Mouse (Mus musculus): ENCODE results near the gene Cdc6. TPM values are rescaled to one million over a fixed set of nuclear protein-coding genes. Genes with fewer than 3 reads are reported as not detected.

The Cdc6 gene
- polyA plus RNA-seq, 1 experiment from 2014 or later = 2.1 TPM

GRCm38 (mm10) chr11:98964616-98965415 lies 57.2 kb downstream of the Cdc6 start:
- Histone ChIP-seq H3K4me3 (ENCODE audit: low read depth, low read length) (peak overlapping the region; percentile 72), H3K27ac (ENCODE audit: low read depth, low read length) (peak overlapping the region; percentile 84), H3K27me3 (ENCODE audit: control insufficient read depth, insufficient read depth, low read length) (no peaks in the 10 kb centered on the region), H3K4me1 (ENCODE audit: control insufficient read depth, insufficient read depth, low read length) (peaks cover 86% of the 10 kb centered on the region), H3K36me3 (ENCODE audit: control insufficient read depth, insufficient read depth, low read length) (no peaks in the 10 kb centered on the region), H3K9ac (replicated peaks; ENCODE audit: low read depth, low read length) (peak overlapping the region; percentile 53), H3K9me3 (ENCODE audit: control insufficient read depth, low read length) (no peaks in the 10 kb centered on the region), H3K4me2 (ENCODE audit: low read depth, low read length) (peak overlapping the region; percentile 99)
- 7% methylated on average over 15 of the region's 15 CpGs for WGBS
- ATAC-seq (ENCODE audit: low read depth) = no peak

GRCm38 (mm10) chr11:98965416-98966077 lies 57.9 kb downstream of the Cdc6 start:
- Histone ChIP-seq H3K9me3 (ENCODE audit: control insufficient read depth, low read length) (no peaks in the 10 kb centered on the region), H3K27me3 (ENCODE audit: control insufficient read depth, insufficient read depth, low read length) (no peaks in the 10 kb centered on the region), H3K27ac (ENCODE audit: low read depth, low read length) (peak overlapping the region; percentile 84), H3K9ac (replicated peaks; ENCODE audit: low read depth, low read length) (peak overlapping the region; percentile 53), H3K36me3 (ENCODE audit: control insufficient read depth, insufficient read depth, low read length) (no peaks in the 10 kb centered on the region), H3K4me3 (ENCODE audit: low read depth, low read length) (peak overlapping the region; percentile 5; the same call in 1 of the 2 replicates), H3K4me2 (ENCODE audit: low read depth, low read length) (peak overlapping the region; percentile 99), H3K4me1 (ENCODE audit: control insufficient read depth, insufficient read depth, low read length) (peaks cover 90% of the 10 kb centered on the region)
- WGBS = 2% methylated on average over 11 of the region's 11 CpGs
- ATAC-seq (ENCODE audit: low read depth) = no peak

GRCm38 (mm10) chr11:98966499-98967141 lies 59.0 kb downstream of the Cdc6 start:
- no peak overlapping the region for H3K4me3 ChIP-seq (ENCODE audit: low read depth, low read length)

GRCm38 (mm10) chr11:98968079-98968478 lies 60.5 kb downstream of the Cdc6 start:
- peaks cover 7% of the 10 kb centered on the region for H3K36me3 ChIP-seq (ENCODE audit: control insufficient read depth, insufficient read depth, low read length)
- no peaks in the 10 kb centered on the region for H3K9me3 ChIP-seq (ENCODE audit: control insufficient read depth, low read length)
- peak overlapping the region; percentile 23; the same call in 1 of the 2 replicates for H3K4me2 ChIP-seq (ENCODE audit: low read depth, low read length)
- peaks cover 86% of the 10 kb centered on the region for H3K4me1 ChIP-seq (ENCODE audit: control insufficient read depth, insufficient read depth, low read length)
- WGBS = 19% methylated on average over 16 of the region's 16 CpGs
- no peak for ATAC-seq (ENCODE audit: low read depth)
- H3K4me3 ChIP-seq (ENCODE audit: low read depth, low read length) = no peak overlapping the region
- peak overlapping the region; percentile 28 for H3K9ac ChIP-seq (replicated peaks; ENCODE audit: low read depth, low read length)
- H3K27ac ChIP-seq (ENCODE audit: low read depth, low read length) = peak overlapping the region; percentile 84
- no peaks in the 10 kb centered on the region for H3K27me3 ChIP-seq (ENCODE audit: control insufficient read depth, insufficient read depth, low read length)

More at GRCm38 (mm10) chr11:98966499-98967141, 59.0 kb downstream of the Cdc6 start:
- Histone ChIP-seq H3K36me3 (ENCODE audit: control insufficient read depth, insufficient read depth, low read length) (peaks cover 4% of the 10 kb centered on the region), H3K4me2 (ENCODE audit: low read depth, low read length) (peak overlapping the region; percentile 99; the same call in 1 of the 2 replicates), H3K27ac (ENCODE audit: low read depth, low read length) (peak overlapping the region; percentile 84), H3K4me1 (ENCODE audit: control insufficient read depth, insufficient read depth, low read length) (peaks cover 99% of the 10 kb centered on the region), H3K27me3 (ENCODE audit: control insufficient read depth, insufficient read depth, low read length) (no peaks in the 10 kb centered on the region), H3K9me3 (ENCODE audit: control insufficient read depth, low read length) (no peaks in the 10 kb centered on the region), H3K9ac (replicated peaks; ENCODE audit: low read depth, low read length) (peak overlapping the region; percentile 32; the same call in 1 of the 2 replicates)
- 0 out of 2 replicates have a peak, but pooled peaks have one; percentile 16 for ATAC-seq (ENCODE audit: low read depth)
- WGBS = 20% methylated on average over 6 of the region's 9 CpGs

- Histone ChIP-seq H3K9me3 (ENCODE audit: control insufficient read depth, low read length) (no peaks in the 10 kb centered on the region), H3K4me1 (ENCODE audit: control insufficient read depth, insufficient read depth, low read length) (peaks cover 77% of the 10 kb centered on the region), H3K27ac (ENCODE audit: low read depth, low read length) (peak overlapping the region; percentile 84), H3K9ac (replicated peaks; ENCODE audit: low read depth, low read length) (peak overlapping the region; percentile 46; the same call in 1 of the 2 replicates), H3K4me2 (ENCODE audit: low read depth, low read length) (peak overlapping the region; percentile 23), H3K36me3 (ENCODE audit: control insufficient read depth, insufficient read depth, low read length) (peaks cover 13% of the 10 kb centered on the region), H3K27me3 (ENCODE audit: control insufficient read depth, insufficient read depth, low read length) (no peaks in the 10 kb centered on the region), H3K4me3 (ENCODE audit: low read depth, low read length) (no peak overlapping the region)
- peak; percentile 21; the same call in 1 of the 2 replicates for ATAC-seq (ENCODE audit: low read depth)
- WGBS = 2% methylated on average over 20 of the region's 20 CpGs
Measured at GRCm38 (mm10) chr11:98968716-98969495, 61.3 kb downstream of the Cdc6 start.

GRCm38 (mm10) chr11:98969496-98969927 lies 61.9 kb downstream of the Cdc6 start:
- Histone ChIP-seq H3K9ac (replicated peaks; ENCODE audit: low read depth, low read length) (peak overlapping the region; percentile 46), H3K27ac (ENCODE audit: low read depth, low read length) (peak overlapping the region; percentile 84), H3K4me1 (ENCODE audit: control insufficient read depth, insufficient read depth, low read length) (peaks cover 71% of the 10 kb centered on the region), H3K36me3 (ENCODE audit: control insufficient read depth, insufficient read depth, low read length) (peaks cover 13% of the 10 kb centered on the region), H3K27me3 (ENCODE audit: control insufficient read depth, insufficient read depth, low read length) (no peaks in the 10 kb centered on the region), H3K4me2 (ENCODE audit: low read depth, low read length) (peak overlapping the region; percentile 23; the same call in 1 of the 2 replicates), H3K9me3 (ENCODE audit: control insufficient read depth, low read length) (no peaks in the 10 kb centered on the region), H3K4me3 (ENCODE audit: low read depth, low read length) (no peak overlapping the region)
- 5% methylated on average over 17 of the region's 17 CpGs for WGBS
- peak; percentile 42; the same call in 1 of the 2 replicates for ATAC-seq (ENCODE audit: low read depth)

- 29% methylated on average over 29 of the region's 29 CpGs for WGBS
- Histone ChIP-seq H3K4me3 (ENCODE audit: low read depth, low read length) (no peak overlapping the region), H3K36me3 (ENCODE audit: control insufficient read depth, insufficient read depth, low read length) (peaks cover 13% of the 10 kb centered on the region), H3K4me2 (ENCODE audit: low read depth, low read length) (peak overlapping the region; percentile 23; the same call in 1 of the 2 replicates), H3K27me3 (ENCODE audit: control insufficient read depth, insufficient read depth, low read length) (no peaks in the 10 kb centered on the region), H3K4me1 (ENCODE audit: control insufficient read depth, insufficient read depth, low read length) (peaks cover 63% of the 10 kb centered on the region), H3K9me3 (ENCODE audit: control insufficient read depth, low read length) (no peaks in the 10 kb centered on the region), H3K27ac (ENCODE audit: low read depth, low read length) (peak overlapping the region; percentile 84), H3K9ac (replicated peaks; ENCODE audit: low read depth, low read length) (no peak overlapping the region; the same call in 1 of the 2 replicates)
- no peak for ATAC-seq (ENCODE audit: low read depth)
Measured at GRCm38 (mm10) chr11:98970191-98970925, 62.8 kb downstream of the Cdc6 start.

Measured in neural tube, embryonic 14.5 days (tissue).